Mouse (Mus musculus): Measurements from ENCODE around the gene Nup62. TPM values are rescaled to one million over a fixed set of nuclear protein-coding genes. Genes with fewer than 3 reads are reported as not detected.
A peak's percentile ranks its signal among the peaks of the same experiment; 100 is the strongest.

Gene Nup62
- polyA plus RNA-seq, 1 experiment from 2014 or later = 57.6 TPM

DNA sequence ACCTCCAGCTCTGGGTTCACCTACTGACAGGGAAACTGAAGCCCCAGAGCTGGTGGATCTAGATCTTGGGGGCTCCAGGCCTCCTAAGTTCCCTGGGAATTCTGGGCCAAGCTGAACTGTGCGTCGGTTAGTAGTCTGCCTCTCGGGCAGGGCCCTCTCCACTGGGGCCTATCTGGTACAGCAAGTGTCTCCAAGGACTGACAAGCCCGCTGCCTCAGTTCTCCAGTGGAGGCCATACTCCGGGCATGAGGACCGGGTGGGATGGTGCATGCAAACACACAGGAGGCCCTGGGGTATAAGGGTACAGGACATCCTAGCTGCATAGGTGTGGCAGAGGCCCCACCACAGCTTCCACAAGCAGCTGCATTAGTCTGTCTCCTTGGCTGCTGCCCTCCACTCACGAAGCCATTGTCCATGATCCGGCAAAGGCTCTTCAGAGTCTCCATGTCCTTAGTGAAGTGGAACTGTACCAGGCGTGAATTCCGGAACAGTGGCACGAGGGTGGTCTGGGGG lies 48.1 kb downstream of the Nup62 start:
- Histone ChIP-seq H3K4me3 (replicated peaks; ENCODE audit: low read depth, low read length) (no peak overlapping the region), H3K36me3 (ENCODE audit: insufficient read depth, low read length) (peaks cover 38% of the 10 kb centered on the region), H3K27me3 (ENCODE audit: insufficient read depth, low read length) (no peaks in the 10 kb centered on the region), H3K9me3 (replicated peaks; ENCODE audit: low read length) (no peaks in the 10 kb centered on the region), H3K4me1 (replicated peaks; ENCODE audit: insufficient read depth, low read length) (peaks cover 29% of the 10 kb centered on the region), H3K9ac (ENCODE audit: low read depth, low read length) (no peak overlapping the region), H3K27ac (no peak overlapping the region), H3K4me2 (ENCODE audit: low read length) (no peak overlapping the region)
- no peak for TF ChIP-seq CTCF (IDR thresholded peaks at IDR 0.05; ENCODE audit: low read depth)
- DNase-seq (ENCODE audit: low spot score) (no peak), ATAC-seq (replicated peaks; ENCODE audit: low FRiP score, low read depth) (no peak)
- 87% methylated on average over 11 of the region's 11 CpGs for WGBS

DNA sequence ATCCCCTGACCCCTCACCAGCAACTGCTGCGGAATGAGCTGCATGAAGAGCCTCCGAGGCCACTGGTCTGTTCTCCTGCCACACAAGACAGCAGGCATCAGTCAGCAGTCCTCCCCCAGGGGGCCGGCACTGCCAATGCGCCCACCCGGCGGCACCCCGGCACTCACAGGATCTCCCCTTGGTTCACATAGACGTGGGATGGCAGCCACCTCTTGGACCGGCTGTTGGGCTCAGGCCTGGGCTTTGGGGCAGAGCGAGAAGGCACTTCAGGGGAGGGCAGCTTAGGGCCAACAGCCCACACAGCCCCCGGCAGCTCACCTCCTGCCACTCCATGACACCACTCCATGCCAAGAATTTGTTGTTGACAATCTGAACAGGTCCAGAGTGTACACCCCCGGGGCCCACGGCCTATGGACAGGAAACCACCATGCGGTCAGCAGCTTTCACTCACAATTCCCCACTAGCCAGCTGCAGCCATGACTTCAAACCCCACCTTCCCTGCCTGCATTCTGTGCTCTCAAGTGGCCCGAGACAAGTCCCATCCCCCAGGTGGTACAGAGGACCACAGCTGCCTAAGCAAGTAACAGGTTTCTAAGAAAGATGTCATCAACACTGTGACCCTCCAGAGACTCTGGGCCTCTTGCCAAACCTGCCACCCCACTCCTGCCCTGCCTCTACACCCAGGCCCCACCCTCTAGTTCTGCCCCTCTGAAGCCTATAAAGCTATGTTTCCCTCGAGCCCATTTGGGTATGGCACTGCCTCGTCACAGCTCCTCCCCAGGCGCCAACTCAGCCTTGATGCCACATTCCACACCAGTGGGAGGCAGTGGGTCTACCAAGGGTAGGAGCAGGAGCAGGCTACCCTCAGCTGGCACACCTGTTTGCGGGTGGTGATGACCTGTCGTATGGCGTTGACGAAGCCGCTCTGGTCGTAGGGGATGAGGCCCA lies 49.0 kb downstream of the Nup62 start:
- TF ChIP-seq CTCF (IDR thresholded peaks at IDR 0.05; ENCODE audit: low read depth) = no peak

DNA sequence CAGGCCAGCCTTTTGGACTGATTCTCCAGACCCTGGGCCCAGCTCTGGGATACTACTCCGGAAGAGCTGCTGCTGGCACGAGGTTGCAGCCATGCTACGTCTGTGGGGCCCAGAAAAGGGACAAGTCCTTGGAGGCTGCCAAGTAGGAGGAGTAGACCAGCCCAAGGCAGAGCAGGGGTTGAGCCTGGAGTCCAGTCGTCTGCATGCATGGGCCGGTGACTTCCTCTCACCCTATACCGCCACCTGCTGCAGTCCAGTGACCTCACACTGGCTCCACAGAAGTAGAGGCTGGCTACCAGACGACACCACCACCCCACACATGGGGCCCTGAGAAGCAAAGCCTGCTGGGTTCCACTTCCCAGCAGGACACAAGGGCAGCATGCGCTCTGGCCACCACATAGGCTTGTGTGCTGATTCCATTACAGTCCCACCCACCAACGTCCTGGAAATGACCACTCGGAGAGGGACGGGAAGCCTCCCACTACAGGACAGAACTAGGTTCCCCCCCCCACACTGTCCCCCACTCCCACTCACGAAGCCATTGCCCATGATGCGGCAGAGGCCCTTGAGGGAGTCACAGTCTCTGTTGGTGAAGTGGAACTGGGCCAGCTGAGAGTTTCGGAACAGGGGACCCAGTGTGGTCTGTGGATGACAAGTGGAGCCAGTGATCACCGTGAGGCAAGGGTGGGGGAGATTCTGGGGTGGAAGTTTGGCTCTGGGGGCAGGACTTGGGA lies 50.6 kb downstream of the Nup62 start:
- Histone ChIP-seq H3K4me1 (replicated peaks; ENCODE audit: insufficient read depth, low read length) (peaks cover 33% of the 10 kb centered on the region), H3K4me2 (ENCODE audit: low read length) (peak overlapping the region; percentile 55), H3K36me3 (ENCODE audit: insufficient read depth, low read length) (peaks cover 38% of the 10 kb centered on the region), H3K9ac (ENCODE audit: low read depth, low read length) (peak overlapping the region; percentile 37; the same call in 1 of the 2 replicates), H3K27ac (peak overlapping the region; percentile 100), H3K27me3 (ENCODE audit: insufficient read depth, low read length) (no peaks in the 10 kb centered on the region), H3K4me3 (replicated peaks; ENCODE audit: low read depth, low read length) (peak overlapping the region; percentile 96), H3K9me3 (replicated peaks; ENCODE audit: low read length) (no peaks in the 10 kb centered on the region)
- ATAC-seq (replicated peaks; ENCODE audit: low FRiP score, low read depth) (peak; percentile 20), DNase-seq (ENCODE audit: low spot score) (peak; percentile 86)
- peak; percentile 54 for TF ChIP-seq CTCF (IDR thresholded peaks at IDR 0.05; ENCODE audit: low read depth)
- WGBS = 15% methylated on average over 15 of the region's 15 CpGs

More for the DNA sequence above, 49.0 kb downstream of the Nup62 start:
- Histone ChIP-seq H3K4me3 (replicated peaks; ENCODE audit: low read depth, low read length) (no peak overlapping the region), H3K9me3 (replicated peaks; ENCODE audit: low read length) (no peaks in the 10 kb centered on the region), H3K27me3 (ENCODE audit: insufficient read depth, low read length) (no peaks in the 10 kb centered on the region), H3K4me1 (replicated peaks; ENCODE audit: insufficient read depth, low read length) (peaks cover 29% of the 10 kb centered on the region), H3K4me2 (ENCODE audit: low read length) (no peak overlapping the region), H3K27ac (peak overlapping the region; percentile 100), H3K9ac (ENCODE audit: low read depth, low read length) (no peak overlapping the region), H3K36me3 (ENCODE audit: insufficient read depth, low read length) (peaks cover 38% of the 10 kb centered on the region)
- no peak for ATAC-seq (replicated peaks; ENCODE audit: low FRiP score, low read depth)
- no peak for DNase-seq (ENCODE audit: low spot score)
- 74% methylated on average over 24 of the region's 24 CpGs for WGBS

DNA sequence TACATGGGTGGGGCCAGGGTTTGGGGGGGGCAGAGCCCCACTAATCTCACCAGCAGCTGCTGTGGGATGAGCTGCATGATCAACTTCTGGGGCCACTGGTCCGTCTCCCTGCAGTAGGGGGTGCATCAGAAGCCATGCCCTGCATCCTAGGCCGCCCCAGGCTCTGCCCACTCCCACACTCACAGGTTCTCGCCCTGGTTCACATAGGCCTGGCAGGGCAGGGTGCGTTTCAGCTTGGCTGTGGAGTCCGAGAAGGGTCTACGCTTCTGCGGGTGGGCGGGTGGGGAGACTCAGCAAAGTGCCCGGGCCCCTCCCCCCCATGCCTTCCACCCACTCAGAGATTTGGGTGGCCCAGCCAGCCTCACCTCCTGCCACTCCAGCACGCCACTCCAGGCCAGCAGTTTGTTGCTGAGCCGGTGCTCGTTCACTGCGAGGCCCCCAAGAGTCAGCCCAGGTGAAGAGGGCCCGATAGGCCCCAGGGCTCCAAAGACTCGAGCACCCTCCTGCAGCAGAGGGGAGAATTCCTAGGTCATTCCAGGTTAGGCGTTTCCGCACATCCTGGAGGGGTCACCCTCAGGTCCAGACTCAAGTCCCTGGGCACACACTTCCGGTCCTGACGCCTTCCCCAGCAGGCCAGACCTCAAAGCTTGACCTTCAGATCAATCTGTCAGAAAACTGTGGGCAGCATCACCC lies 51.3 kb downstream of the Nup62 start:
- WGBS = 25% methylated on average over 18 of the region's 19 CpGs
- H3K4me2 ChIP-seq (ENCODE audit: low read length) = peak overlapping the region; percentile 55
- H3K27ac ChIP-seq = peak overlapping the region; percentile 100
- H3K4me1 ChIP-seq (replicated peaks; ENCODE audit: insufficient read depth, low read length) = peaks cover 33% of the 10 kb centered on the region
- peaks cover 35% of the 10 kb centered on the region for H3K36me3 ChIP-seq (ENCODE audit: insufficient read depth, low read length)
- no peak for TF ChIP-seq CTCF (IDR thresholded peaks at IDR 0.05; ENCODE audit: low read depth)
- peak overlapping the region; percentile 96 for H3K4me3 ChIP-seq (replicated peaks; ENCODE audit: low read depth, low read length)
- H3K27me3 ChIP-seq (ENCODE audit: insufficient read depth, low read length) = no peaks in the 10 kb centered on the region
- DNase-seq (ENCODE audit: low spot score) (no peak), ATAC-seq (replicated peaks; ENCODE audit: low FRiP score, low read depth) (no peak)
- no peaks in the 10 kb centered on the region for H3K9me3 ChIP-seq (replicated peaks; ENCODE audit: low read length)
- H3K9ac ChIP-seq (ENCODE audit: low read depth, low read length) = peak overlapping the region; percentile 100

DNA sequence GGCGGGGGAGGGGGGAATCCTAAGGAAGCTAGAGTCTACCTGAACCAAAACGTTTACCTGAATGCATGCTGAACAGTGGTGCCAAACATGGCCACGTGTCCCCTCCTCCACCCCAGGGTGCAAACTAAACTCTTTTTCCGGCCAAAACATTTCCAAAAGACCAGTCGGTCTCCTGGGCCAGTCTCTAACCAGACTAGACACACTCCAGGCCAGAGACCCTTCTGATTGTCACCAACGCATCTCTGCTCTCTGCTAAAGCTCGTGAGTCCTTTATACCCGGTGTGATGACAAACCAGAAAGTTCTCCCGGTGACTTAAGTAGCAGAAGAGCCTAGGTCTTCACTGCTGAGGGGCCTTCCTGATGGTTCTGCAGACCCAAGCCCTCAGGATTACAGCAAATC lies 51.9 kb downstream of the Nup62 start:
- H3K4me3 ChIP-seq (replicated peaks; ENCODE audit: low read depth, low read length) = peak overlapping the region; percentile 96
- H3K4me1 ChIP-seq (replicated peaks; ENCODE audit: insufficient read depth, low read length) = peaks cover 33% of the 10 kb centered on the region
- 21% methylated on average over 9 of the region's 9 CpGs for WGBS
- H3K9ac ChIP-seq (ENCODE audit: low read depth, low read length) = peak overlapping the region; percentile 100
- ATAC-seq (replicated peaks; ENCODE audit: low FRiP score, low read depth) (no peak), DNase-seq (ENCODE audit: low spot score) (no peak)
- peaks cover 29% of the 10 kb centered on the region for H3K36me3 ChIP-seq (ENCODE audit: insufficient read depth, low read length)
- H3K4me2 ChIP-seq (ENCODE audit: low read length) = peak overlapping the region; percentile 55
- H3K27ac ChIP-seq = peak overlapping the region; percentile 100
- H3K9me3 ChIP-seq (replicated peaks; ENCODE audit: low read length) = no peaks in the 10 kb centered on the region
- H3K27me3 ChIP-seq (ENCODE audit: insufficient read depth, low read length) = no peaks in the 10 kb centered on the region
- TF ChIP-seq CTCF (IDR thresholded peaks at IDR 0.05; ENCODE audit: low read depth) = no peak

Data from kidney, postnatal 0 days (tissue).